Mouse (Mus musculus): Measurements from ENCODE around the gene Cc2d1a.

DNA sequence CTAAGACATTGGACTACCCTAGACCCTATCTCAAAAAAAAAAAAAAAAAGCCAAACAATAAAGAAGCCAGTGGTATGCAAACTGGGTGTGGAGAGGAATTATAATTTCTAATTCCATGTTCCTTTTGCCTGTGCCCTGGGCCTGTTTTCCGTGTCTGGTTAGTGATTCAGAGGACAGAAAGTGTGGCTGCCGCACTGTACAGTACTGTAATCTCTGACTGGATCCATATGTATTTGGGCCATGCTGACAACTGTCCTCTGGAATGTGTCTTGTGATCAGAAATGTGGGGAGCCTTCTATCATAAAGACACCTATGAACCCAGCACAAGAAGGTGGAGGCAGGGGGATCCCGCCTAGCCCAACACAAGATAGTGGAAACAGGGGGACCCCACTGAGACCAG lies 25.6 kb downstream of the Cc2d1a start:
- TF ChIP-seq ZC3H11A (IDR thresholded peaks at IDR 0.05; ENCODE audit: borderline replicate concordance, low read depth, low read length), result no peak
- TF ChIP-seq HCFC1 (IDR thresholded peaks at IDR 0.05; ENCODE audit: borderline replicate concordance, insufficient read depth, low read length), result no peak
- no peak for TF ChIP-seq MAFK (IDR thresholded peaks at IDR 0.05; ENCODE audit: insufficient read depth, low read depth, low read length)
- no peak for TF ChIP-seq CHD2 (IDR thresholded peaks at IDR 0.05; ENCODE audit: low read depth, low read length)

Data from ES-E14 (cell line).